Mouse (Mus musculus): ENCODE results near the gene Copz1.
A peak's percentile ranks its signal among the peaks of the same experiment; 100 is the strongest.
"Not testable (repeated sequence)": the region's sequence is repeated elsewhere in the genome, so short reads cannot be mapped to it uniquely, and the experiment has no call there.

Copz1 gene

DNA sequence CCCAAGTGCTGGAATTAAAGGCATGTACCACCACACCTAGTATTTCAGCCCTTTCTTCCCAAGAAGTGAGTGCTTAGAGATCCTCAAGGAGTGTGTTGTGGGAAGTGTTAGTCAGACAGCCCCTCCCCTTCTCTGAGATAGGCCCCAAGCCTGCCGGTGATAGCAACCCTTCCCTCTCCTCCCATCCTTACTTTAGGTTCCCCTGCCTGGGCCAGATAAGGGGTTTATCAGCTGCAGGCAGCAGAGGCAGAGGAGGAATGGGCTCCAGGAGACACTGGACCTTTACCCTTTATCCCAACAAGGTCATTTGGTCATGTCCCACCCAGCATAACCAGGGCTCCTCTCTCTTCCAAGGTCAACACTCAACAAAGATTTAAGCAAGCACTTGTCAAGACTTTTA is 20.9 kb upstream of the Copz1 start:
- no peak for DNase-seq (ENCODE audit: low spot score)

DNA sequence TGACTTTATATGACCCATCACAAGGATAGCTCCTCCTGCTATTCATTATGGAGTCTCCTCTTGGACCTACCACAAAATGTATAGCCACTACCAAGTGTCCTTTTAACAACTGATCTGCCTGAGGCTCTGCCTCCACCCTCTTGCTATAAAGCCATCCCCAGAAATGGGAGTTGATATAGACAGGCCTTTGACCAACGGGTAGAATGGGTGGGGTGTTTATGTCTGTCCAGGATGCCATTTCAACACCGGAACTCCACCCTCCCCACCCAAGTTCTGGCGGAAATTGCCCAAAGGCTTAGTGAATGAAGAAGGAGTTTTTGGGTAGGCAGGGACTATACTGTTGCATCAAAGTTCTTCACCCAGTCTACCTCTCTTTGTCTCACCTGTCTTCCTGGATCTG is 19.9 kb upstream of the Copz1 start:
- no peak for DNase-seq (ENCODE audit: low spot score)

DNA sequence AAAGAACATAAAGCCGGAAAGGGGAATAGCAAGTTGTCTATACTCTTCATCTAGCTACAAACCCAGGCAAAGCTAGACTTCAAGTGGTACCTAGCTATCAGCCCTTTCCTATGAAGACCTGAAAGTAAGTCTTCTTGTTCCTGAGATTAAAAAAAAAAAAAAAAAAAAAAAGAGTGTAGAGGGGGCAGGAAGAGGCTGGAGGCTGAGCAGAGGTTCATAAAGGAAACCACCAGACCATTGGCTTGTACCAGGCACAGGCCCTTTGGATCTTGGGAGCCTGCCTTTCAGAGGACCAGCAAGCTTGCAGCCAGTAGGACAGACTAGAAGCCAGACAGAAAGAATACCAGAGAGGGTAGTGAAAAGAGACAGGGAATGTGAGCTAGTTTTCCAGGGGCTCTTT is 19.2 kb upstream of the Copz1 start:
- no peak for DNase-seq (ENCODE audit: low spot score)

DNA sequence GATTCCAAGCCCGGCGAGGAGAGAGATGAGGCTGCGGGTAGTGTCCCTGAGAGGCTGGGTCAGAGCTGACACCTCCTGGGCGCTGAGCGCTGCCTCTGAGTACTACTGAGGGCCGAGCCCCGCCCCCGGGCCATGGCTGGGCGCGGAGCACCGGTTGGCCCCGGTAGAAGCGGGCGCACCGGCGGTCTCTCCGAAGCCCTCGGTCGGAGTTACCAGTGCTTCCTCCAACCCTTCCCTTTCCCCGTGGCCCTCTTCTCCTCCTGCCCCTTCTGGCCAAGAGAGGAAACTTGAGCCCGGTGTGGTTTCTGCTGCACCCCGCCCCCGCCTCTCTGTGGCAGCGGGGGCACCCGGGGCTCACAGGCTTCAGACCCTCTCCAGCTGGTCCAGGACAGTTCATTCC is 17.3 kb upstream of the Copz1 start:
- no peak for DNase-seq (ENCODE audit: low spot score)

DNA sequence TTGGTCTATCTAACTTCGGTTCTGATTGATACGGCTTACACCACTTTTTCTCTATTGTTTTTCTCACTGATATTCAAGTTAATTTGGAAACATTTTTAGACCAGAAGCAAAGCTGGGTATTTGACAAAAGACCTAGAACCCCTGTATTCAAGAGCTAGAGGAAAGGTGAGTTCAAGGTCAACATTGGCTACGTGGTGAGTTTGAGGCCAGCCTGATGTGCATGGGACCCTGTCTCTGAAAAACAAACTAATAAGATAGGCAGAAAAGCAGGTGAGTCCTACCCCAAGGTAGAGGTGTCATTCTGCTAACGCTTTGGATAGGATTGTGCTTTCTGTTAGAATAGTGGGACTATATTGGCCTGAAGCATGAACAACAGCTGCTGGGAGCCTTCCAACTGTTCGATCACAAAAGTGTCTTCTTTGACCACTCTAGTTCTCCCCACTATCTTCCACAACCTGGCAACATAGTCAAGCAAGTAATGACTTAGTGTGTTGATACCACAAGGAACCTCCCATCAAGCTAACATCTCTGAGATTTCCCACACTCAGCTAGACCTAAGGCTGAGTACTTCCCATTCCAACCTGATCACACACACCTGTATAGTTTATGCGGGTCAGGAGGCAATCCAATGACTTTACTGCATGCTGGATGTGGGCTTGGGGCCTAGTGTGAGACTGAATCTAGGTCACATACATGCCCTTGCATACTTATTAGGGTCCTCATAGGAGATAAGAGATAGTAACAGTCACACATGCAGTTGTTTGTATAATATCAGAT is 16.1 kb upstream of the Copz1 start:
- no peak for DNase-seq (ENCODE audit: low spot score)

DNA sequence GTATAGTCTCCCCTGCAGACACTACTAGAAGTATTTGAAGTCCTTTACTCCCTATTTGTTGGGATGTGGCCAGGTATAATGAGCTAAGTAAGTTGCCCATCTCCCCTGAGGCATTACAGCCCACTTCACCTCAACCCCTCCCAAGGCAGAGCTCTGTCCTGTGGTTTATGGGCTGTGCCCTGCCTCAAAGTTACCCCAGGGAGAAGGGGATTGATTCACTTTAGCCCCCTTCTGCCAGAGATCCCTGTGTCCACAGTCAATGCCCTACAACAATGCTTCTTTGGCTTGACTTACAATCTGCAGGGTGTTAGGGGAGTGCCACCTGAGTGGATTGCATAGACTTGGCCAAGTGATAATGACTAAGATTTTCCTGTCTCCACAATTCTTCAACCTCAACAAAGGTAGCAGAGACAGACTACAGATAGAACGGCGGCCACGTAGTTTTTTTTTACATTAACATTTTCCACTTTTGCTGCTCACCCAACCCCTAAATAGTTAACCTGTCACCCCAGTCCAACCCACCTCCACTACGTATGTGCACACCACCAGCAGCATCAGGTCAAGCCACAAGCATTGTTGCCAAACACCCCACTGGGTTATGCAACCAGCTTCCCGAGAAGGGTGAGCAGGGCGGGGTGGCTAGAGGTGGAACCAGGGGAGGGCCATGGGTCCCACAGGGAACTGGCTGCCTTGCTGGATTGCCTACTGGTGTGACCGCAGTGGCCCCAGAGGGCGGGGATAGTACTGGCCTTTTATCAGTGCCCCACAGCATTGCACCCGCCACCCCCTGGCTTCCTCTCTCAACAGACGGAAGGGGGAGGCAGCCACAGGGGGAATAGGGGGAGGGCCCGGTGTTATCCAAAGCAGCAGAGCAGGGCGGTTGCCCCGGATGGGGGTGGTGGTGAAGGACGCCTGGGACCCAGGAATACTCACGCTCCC is 14.5 kb upstream of the Copz1 start, which contains the start of gene Nfe2:
Gene Nfe2, minus strand, starts transcription at position 614 of the 939 bp plus-strand sequence.
- peak; percentile 67 for DNase-seq (ENCODE audit: low spot score)

DNA sequence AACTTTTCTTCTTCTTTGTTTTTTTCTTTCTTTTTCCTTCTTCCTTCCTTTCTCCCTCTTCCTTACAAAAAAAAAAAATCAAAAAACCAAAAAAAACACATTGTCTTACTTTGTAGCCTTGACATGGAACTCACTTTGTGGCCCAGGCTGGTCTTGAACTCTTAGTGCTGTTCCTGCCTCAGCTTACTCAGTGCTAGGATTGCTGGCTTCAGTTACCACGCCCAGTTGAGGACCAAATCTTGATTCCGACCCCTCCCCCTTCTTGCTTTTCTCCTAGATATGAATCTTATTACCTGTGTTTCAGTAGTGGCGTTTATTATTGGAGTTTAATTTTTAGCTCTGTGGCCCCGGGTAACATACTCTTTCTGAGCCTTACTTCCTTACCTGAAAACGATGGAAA is 13.4 kb upstream of the Copz1 start:
- no peak for DNase-seq (ENCODE audit: low spot score)

DNA sequence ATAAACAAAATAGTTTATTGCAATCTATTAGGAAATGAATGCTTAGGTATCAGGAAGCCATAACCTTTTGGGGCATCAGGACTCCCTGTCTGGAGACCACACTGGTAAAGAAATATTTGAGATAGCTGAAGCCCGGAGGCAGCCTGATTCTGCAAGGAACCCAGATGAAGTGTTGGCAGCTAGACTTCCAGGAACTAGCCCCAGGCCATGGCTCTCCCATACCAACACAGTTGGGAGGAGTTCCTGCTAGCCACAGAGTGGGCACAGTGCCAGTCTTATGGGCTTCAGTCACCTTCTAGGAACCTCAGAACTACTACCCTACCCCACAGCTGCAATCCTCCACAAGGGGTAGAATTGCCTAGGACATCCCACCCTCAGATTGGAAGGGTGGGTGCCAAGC is 12.5 kb upstream of the Copz1 start:
- no peak for DNase-seq (ENCODE audit: low spot score)

DNA sequence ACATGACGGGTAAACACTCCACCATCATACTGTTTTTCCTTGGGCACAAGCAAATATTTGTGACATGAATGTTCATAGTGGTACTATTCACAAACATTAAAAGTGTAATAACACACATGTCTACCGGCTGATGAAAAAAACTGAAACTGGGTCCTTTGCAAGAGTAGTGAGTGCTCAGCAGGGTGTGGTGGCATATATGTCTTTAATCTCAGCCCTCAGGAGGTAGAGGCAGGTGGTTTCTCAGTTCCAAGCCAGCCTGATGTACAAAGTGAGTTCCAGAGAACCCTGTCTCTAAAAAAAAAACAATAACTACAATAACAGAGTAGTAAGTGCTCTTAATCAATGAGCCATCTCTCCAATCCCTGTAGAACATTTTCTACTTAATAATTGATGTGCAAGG is 7.7 kb upstream of the Copz1 start:
- no peak for DNase-seq (ENCODE audit: low spot score)

DNA sequence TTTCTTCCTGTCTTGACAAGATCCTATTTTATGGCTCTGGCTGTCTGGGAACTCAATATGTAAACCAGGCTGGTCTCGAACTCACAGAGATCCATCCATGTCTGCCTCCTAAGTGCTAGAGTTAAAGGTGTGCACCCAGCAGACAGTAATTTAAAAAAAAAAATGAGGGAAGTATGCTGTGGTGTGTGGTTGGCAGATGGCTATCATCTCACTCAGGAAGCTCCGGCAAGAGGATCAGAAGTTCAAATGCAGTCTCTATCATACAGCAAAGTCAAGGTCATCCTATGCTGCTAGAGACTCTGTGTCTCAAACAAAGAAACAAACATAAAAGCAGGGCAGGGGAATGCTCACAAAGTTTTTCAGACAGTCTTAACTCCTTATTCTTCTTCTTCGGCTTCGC is 3.6 kb upstream of the Copz1 start:
- no peak for DNase-seq (ENCODE audit: low spot score)

DNA sequence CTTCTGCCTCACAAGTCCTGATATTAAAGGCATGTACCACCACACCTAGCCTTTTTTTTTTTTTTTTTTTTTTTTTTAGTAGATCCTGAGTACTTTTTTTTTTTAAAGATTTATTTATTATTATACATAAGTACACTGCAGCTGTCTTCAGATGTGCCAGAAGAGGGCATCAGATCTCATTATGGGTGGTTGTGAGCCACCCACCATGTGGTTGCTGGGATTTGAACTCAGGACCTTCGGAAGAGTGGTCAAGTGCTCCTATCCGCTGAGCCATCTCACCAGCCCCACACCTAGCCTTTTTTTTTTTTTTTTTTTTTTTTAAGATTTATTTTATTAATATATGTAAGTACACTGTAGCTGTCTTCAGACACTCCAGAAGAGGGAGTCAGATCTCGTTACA is 3.4 kb downstream of the Copz1 start:
- DNase-seq (ENCODE audit: low spot score), result not testable (repeated sequence)

DNA sequence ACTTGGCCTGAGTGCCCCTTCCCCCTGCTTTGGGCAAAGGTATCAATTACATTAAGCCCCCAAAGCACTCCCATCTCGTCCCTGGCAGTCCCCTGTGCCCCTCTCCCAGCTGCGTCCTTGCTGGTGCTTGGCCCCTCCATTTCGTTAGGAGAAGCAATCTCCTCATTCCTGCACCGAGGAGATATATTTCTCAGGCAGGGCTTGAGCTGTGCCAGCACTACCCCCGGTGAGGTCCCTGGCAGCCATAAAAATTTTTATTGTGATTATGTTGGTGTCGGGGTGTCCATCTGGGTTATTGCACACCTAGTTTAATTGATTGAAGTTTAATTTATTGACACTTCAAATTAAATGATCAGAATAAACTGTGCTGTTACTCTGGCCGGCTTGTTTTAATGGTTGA is 5.4 kb downstream of the Copz1 start:
- no peak for DNase-seq (ENCODE audit: low spot score)

DNA sequence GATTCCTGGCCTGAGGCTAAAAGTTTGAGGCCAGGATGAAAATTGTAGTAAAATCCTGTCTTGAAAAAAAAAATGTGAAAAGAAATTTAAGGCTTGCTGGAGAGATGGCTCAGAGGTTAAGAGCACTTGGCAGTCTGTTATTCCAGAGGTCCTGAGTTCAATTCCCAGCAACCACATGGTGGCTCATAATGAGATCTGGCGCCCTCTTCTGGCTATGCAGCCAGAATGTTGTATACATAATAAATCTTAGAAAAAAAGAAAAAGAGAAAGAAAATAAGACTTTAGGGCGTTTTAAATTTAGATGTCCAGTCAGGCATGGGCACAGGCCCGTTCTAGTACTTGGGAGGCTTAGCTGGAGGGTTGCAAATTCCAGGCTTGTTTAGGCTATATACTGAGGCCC is 7.2 kb downstream of the Copz1 start:
- DNase-seq (ENCODE audit: low spot score), result no peak

DNA sequence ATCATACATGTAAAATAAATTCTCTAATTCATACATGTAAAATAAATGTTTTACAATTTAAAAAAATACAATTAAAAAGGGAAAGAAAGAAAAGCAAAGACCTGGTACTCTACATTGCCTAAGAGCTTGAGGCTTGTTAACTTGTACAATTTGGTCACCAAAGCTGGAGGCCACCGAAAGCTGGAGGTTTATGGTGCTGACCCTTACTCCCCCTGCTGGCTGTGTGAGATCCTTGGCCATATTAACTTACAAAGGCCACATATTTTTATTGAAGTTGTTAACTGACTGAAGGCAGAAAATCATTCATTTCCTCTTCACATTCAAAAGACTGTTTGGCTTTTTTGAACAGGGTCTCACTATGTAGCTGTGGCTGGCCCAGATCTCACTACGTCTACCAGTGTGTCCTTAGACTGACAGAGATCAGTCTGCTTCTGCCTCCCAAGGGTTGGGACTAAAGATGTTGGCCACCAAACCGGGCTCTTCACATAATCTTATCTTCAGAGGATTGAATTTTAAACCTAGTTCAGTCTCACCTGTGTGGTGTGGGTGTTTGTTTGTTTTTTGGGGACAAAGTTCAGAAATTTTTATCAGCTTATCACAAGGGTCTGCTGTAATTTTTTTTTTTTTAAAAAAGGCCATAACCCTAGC is 8.4 kb downstream of the Copz1 start:
- DNase-seq (ENCODE audit: low spot score), result no peak

DNA sequence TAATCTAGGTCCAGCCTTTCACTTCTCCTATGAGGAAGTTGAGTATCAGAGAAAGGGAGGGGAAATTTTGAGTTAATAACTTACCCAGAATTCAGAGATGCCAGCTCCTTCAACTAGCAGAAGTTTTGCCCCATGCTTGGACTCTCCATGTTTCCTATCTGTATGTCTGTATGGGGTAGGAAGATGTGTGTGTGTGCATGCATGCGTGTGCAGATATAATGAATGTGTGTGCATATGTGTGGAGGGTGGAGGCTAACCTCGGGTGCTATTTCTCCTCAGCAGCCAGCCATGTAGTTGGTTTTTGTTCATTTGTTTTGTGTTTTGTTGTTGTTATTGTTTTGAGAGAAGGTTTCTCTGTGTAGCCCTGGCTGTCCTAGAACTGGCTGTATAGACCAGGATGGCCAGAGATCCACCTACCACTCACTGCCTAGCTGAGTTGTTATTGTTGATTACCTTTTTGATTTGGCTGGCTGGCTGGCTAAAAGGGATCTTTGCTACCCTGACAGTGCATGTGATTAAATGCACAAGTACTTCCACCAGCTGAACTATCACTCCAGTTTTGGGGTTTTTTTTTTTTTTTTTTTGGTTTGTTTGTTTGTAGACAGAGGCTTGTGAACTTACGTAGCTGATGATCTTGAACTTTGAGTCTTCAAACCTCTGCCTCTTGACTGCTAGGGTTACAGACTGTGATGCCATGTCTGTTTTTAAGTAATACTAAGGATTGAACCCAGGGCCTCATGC is 9.1 kb downstream of the Copz1 start:
- no peak for DNase-seq (ENCODE audit: low spot score)

DNA sequence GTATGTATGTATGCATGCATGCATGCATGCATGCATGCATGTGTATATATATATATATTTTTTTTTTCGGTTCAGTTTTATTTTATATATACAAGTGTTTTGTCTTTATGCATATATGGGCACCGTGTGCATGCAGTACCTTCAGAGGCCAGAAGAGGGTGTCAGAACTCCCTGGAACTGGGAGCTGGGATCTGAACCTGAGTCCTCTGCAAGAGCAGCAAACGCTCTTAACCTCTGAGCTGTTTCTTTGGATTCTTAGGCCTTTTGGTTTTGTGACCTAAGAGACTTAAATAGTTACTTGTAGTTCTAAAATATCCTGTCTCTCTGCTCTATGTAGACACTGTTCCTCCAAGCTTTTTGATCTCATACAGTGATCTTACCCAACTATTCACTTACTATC is 11.6 kb downstream of the Copz1 start:
- DNase-seq (ENCODE audit: low spot score), result no peak

DNA sequence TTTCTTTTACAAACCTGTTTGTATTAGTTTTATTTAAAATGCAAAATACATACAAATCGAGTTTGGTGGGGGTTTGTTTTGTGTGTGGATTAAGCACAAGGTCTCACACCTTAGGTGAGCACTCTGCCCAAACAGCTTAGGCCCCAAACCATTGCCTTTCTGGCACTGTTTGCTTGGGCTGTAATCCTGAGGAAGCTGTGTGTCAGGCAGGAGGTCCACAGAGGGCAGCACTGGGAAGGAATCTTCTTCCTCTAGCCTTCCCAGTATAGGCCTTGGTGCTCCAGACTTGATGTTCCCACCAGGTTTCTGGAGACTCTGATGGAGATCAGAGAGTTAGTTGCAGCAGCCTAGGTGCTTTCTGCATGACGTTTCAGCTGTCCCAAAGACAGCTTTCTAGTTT is 12.1 kb downstream of the Copz1 start:
- no peak for DNase-seq (ENCODE audit: low spot score)

DNA sequence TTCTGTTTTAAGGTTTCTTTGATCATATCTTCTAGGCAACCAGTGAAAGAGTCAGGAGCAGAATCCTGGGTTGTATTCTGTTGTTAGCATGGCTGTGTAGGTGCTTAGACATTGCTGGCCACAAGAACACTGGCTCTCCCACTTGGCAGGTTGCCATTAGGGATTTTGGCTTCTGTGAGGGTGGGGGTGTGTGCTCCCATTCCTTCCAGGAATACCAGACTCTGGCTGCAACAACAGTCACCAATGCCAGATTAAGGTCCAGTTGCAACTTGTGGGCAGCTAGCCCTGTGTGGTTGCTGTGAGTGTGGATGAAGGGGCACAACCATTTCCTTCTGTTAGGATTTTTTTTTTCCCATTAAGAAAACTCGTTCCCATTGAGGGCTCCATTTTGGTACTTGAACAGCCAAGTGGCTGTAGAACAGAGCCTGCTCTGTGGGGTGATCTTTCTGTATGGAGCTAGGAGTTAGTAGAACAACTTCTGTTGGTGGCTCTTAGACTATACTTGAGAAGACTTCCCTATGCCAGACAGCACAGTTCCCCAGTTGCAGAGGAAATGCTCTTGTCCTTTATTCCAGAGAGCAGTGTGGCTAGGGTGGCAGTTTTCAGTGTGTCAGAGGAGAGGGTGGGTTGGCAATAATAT is 13.4 kb downstream of the Copz1 start:
- no peak for DNase-seq (ENCODE audit: low spot score)

DNA sequence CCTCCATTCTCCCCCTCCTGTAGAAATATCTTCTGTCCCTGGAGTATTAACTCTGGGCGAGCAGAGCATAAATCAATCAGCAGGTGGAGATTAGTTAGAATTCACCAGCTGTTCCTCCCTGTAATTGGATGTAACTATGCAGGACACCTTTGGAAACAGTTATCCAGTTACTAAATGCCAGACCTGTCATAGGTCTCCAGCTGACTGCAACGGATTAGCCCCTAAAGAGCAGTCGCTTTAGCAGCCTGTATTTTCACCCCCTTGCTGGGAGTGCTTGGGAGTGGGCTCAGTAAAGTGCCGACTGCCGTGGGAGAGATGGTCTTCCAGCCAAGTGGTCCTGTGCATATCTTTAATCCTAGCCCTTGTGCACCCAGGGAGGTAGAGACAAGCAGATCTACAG is 17.1 kb downstream of the Copz1 start:
- DNase-seq (ENCODE audit: low spot score), result no peak

DNA sequence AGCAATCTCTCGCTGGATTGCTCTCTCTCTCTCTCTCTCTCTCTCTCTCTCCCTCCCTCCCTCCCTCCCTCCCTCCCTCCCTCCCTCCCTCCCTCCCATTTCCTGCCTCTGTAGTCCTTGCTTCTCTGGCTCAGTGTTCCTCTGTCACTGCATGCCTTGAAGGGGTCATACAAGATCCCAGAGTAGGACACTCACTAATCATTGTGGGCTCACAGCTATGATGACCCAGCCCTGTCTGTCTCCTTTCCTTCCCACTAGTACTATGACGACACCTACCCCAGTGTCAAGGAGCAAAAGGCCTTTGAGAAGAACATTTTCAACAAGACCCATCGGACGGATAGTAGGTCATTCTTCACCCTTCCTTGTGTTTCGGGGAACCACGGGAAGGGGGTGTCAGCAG is 17.9 kb downstream of the Copz1 start:
- no peak for DNase-seq (ENCODE audit: low spot score)

DNA sequence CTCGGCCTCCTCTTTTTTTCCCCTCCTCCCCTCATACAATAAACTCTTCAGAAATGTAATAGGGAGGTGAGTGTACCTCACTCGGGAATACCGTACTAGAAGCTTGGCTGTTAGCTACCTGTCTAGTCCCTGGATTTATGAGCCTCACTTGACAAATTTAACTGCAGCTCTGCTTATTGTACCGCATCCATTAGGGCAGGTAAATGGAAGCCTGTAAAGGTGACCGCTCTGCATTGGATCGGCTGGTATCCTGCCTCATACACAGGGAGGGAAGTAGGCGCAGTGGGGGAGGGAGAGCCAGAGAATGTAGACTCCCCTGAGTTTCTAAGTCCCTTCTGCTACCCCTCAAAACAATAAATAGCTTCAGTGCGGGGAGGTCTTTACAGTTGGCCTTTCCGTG is 18.3 kb downstream of the Copz1 start:
- DNase-seq (ENCODE audit: low spot score), result no peak
